Mouse (Mus musculus): ENCODE results near the gene Kdm2a.
"Not testable (repeated sequence)": the region's sequence is repeated elsewhere in the genome, so short reads cannot be mapped to it uniquely, and the experiment has no call there.

The Kdm2a gene

GRCm38 (mm10) chr19:4417183-4417582 lies 19.1 kb upstream of the Kdm2a start:
- DNase-seq (ENCODE audit: low read depth, low spot score) = peak; percentile 72

GRCm38 (mm10) chr19:4414631-4415030 lies 16.5 kb upstream of the Kdm2a start:
- DNase-seq (ENCODE audit: low read depth, low spot score) = no peak

GRCm38 (mm10) chr19:4409062-4409461 lies 11.0 kb upstream of the Kdm2a start:
- DNase-seq (ENCODE audit: low read depth, low spot score) = no peak

- no peak for DNase-seq (ENCODE audit: low read depth, low spot score)
These were observed 6.8 kb upstream of the Kdm2a start for GRCm38 (mm10) chr19:4404840-4405239.

- no peak for DNase-seq (ENCODE audit: low read depth, low spot score)
These were observed 874 bp upstream of the Kdm2a start for GRCm38 (mm10) chr19:4398959-4399358.

GRCm38 (mm10) chr19:4398630-4398948 lies 504 bp upstream of the Kdm2a start:
- DNase-seq (ENCODE audit: low read depth, low spot score) = no peak

- DNase-seq (ENCODE audit: low read depth, low spot score) = peak; percentile 98
These were observed 887 bp downstream of the Kdm2a start for GRCm38 (mm10) chr19:4396998-4397797.

- peak; percentile 64 for DNase-seq (ENCODE audit: low read depth, low spot score)
These were observed 1.7 kb downstream of the Kdm2a start for GRCm38 (mm10) chr19:4396081-4396997.

- no peak for DNase-seq (ENCODE audit: low read depth, low spot score)
These were observed 10.8 kb downstream of the Kdm2a start for GRCm38 (mm10) chr19:4387276-4387675.

GRCm38 (mm10) chr19:4385026-4385425 lies 13.1 kb downstream of the Kdm2a start:
- no peak for DNase-seq (ENCODE audit: low read depth, low spot score)

GRCm38 (mm10) chr19:4384322-4384721 lies 13.8 kb downstream of the Kdm2a start:
- peak; percentile 44 for DNase-seq (ENCODE audit: low read depth, low spot score)

- DNase-seq (ENCODE audit: low read depth, low spot score) = no peak
These were observed 14.8 kb downstream of the Kdm2a start for GRCm38 (mm10) chr19:4383306-4383705.

- DNase-seq (ENCODE audit: low read depth, low spot score) = not testable (repeated sequence)
These were observed 15.8 kb downstream of the Kdm2a start for GRCm38 (mm10) chr19:4382303-4382702.

- no peak for DNase-seq (ENCODE audit: low read depth, low spot score)
These were observed 27.4 kb downstream of the Kdm2a start for GRCm38 (mm10) chr19:4370656-4371055.

- DNase-seq (ENCODE audit: low read depth, low spot score) = no peak
These were observed 27.8 kb downstream of the Kdm2a start for GRCm38 (mm10) chr19:4370254-4370653.

GRCm38 (mm10) chr19:4349455-4349854 lies 48.6 kb downstream of the Kdm2a start:
- no peak for DNase-seq (ENCODE audit: low read depth, low spot score)

- DNase-seq (ENCODE audit: low read depth, low spot score) = no peak
These were observed 51.6 kb downstream of the Kdm2a start for GRCm38 (mm10) chr19:4346479-4346878.

GRCm38 (mm10) chr19:4338162-4338561 lies 59.9 kb downstream of the Kdm2a start:
- peak; percentile 78 for DNase-seq (ENCODE audit: low read depth, low spot score)

GRCm38 (mm10) chr19:4333791-4334190 lies 64.3 kb downstream of the Kdm2a start:
- peak; percentile 94 for DNase-seq (ENCODE audit: low read depth, low spot score)

- DNase-seq (ENCODE audit: low read depth, low spot score) = no peak
These were observed 64.8 kb downstream of the Kdm2a start for GRCm38 (mm10) chr19:4333100-4333775.

- peak; percentile 89 for DNase-seq (ENCODE audit: low read depth, low spot score)
These were observed 65.4 kb downstream of the Kdm2a start for GRCm38 (mm10) chr19:4332653-4333052.

- DNase-seq (ENCODE audit: low read depth, low spot score) = no peak
These were observed 66.8 kb downstream of the Kdm2a start for GRCm38 (mm10) chr19:4331273-4331672.
